Mouse (Mus musculus): ENCODE measurements around the gene Ccdc189. TPM values are rescaled to one million over a fixed set of nuclear protein-coding genes. Genes with fewer than 3 reads are reported as not detected.

Gene Ccdc189
- polyA plus RNA-seq, 1 experiment from 2014 or later, result 12.2 TPM

DNA sequence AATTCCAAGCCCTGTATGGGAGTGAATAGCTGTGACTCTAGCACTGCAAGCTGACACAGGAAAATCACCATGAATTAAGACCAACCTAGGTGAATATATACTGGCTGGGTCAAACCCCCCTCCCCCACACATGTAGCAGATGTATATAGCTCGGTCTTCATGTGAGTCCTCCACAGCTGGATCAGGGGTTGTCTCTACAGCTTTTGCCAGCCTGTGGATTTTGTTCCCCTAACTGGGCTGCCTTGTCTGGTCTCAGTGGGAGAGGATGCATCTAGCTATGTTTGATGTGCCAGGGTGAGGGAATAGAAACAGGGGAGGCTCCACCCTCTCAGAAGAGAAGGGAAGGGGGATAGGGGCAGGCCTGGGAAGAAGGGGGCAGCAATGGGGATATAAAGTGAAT, 27.9 kb upstream of the Ccdc189 start:
- H3K4me1 ChIP-seq (ENCODE audit: control insufficient read depth, insufficient read depth, low read length), result peaks cover 2% of the 10 kb centered on the region; the same call in 1 of the 2 replicates
- H3K4me3 ChIP-seq (ENCODE audit: low read depth, low read length), result no peak overlapping the region
- H3K4me2 ChIP-seq (ENCODE audit: low read depth), result peak overlapping the region; percentile 71; the same call in 1 of the 2 replicates
- DNase-seq (ENCODE audit: low spot score) (no peak), ATAC-seq (ENCODE audit: insufficient read depth, low FRiP score, low TSS enrichment) (no peak)
- WGBS, result 83% methylated on average over 1 of the region's 1 CpGs
- no peaks in the 10 kb centered on the region for H3K27me3 ChIP-seq (ENCODE audit: control insufficient read depth, insufficient read depth, low read length)
- H3K9me3 ChIP-seq (ENCODE audit: control insufficient read depth, low read length), result no peaks in the 10 kb centered on the region
- H3K9ac ChIP-seq (ENCODE audit: low read length), result no peak overlapping the region
- H3K36me3 ChIP-seq (ENCODE audit: control insufficient read depth, insufficient read depth, low read length), result peaks cover 11% of the 10 kb centered on the region
- no peak overlapping the region for H3K27ac ChIP-seq (ENCODE audit: low read depth, low read length)

DNA sequence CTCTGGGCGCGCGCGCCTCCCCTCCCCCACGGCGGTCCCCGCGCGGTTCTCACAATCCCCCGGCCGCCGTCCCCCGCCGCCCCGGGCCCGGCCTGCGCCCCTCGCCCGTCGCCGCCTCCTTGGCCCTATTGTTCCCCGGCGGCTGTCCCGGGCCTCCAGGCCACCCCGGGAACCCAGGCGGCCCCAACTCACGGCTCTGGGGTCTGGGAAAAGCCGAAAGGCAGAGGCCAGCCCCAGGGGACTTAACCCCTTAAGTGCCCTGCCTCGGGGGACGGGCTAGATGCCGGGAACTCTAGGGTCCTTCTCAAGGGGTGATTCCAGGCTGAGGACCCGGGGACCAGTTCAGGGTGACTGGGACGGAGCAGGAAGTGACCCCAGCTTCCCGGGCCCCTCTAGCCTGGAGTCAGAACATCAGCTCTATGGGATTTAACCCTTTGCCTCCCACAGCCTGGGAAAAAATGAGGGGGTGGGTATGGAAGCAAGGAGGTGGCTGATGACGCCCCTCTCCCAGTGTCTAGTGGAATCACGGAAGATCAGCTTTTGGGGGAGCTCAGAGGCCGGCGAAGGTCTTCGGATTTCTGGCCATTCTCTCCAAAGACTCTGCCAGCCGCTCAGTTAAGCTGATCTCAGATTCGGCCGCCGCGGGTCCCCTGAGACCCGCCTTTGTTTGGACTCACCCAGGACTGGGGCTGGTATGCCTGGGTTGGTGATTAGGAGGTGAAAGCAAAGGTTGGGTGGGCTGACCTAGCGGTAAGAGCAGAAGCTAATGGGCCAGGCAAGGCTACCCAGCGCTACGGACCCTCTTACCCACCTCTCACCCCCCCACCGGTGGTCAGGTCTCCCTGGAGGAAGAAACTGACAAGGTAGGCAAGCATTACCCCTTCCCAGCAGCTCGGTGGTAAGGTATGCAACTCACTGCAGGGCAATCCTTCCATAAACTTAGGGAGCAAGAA, 26.8 kb upstream of the Ccdc189 start, which contains the start of gene Zfp629:
TSS of gene Zfp629 (minus strand) at position 907 of the 953 bp plus-strand sequence.
- Histone ChIP-seq H3K4me1 (ENCODE audit: control insufficient read depth, insufficient read depth, low read length) (peaks cover 2% of the 10 kb centered on the region; the same call in 1 of the 2 replicates), H3K27ac (ENCODE audit: low read depth, low read length) (peak within 1 kb of the TSS; percentile 71), H3K9ac (ENCODE audit: low read length) (peak within 1 kb of the TSS; percentile 88), H3K27me3 (ENCODE audit: control insufficient read depth, insufficient read depth, low read length) (no peaks in the 10 kb centered on the region), H3K4me3 (ENCODE audit: low read depth, low read length) (peak within 1 kb of the TSS; percentile 85), H3K4me2 (ENCODE audit: low read depth) (peak within 1 kb of the TSS; percentile 71), H3K9me3 (ENCODE audit: control insufficient read depth, low read length) (no peaks in the 10 kb centered on the region), H3K36me3 (ENCODE audit: control insufficient read depth, insufficient read depth, low read length) (peaks cover 23% of the 10 kb centered on the region)
- peak; percentile 94 for ATAC-seq (ENCODE audit: insufficient read depth, low FRiP score, low TSS enrichment)
- WGBS, result under 1% methylated on average over 33 of the region's 50 CpGs
- DNase-seq (ENCODE audit: low spot score), result peak; percentile 87

GRCm38 (mm10) chr7:127614511-127614890, 26.1 kb upstream of the Ccdc189 start:
- ATAC-seq (ENCODE audit: insufficient read depth, low FRiP score, low TSS enrichment) (peak; percentile 11; the same call in 1 of the 2 replicates), DNase-seq (ENCODE audit: low spot score) (peak; percentile 54)
- Histone ChIP-seq H3K9ac (ENCODE audit: low read length) (peak overlapping the region; percentile 88), H3K4me2 (ENCODE audit: low read depth) (peak overlapping the region; percentile 71), H3K27me3 (ENCODE audit: control insufficient read depth, insufficient read depth, low read length) (no peaks in the 10 kb centered on the region), H3K4me1 (ENCODE audit: control insufficient read depth, insufficient read depth, low read length) (peaks cover 2% of the 10 kb centered on the region; the same call in 1 of the 2 replicates), H3K4me3 (ENCODE audit: low read depth, low read length) (peak overlapping the region; percentile 85), H3K27ac (ENCODE audit: low read depth, low read length) (peak overlapping the region; percentile 71), H3K9me3 (ENCODE audit: control insufficient read depth, low read length) (no peaks in the 10 kb centered on the region), H3K36me3 (ENCODE audit: control insufficient read depth, insufficient read depth, low read length) (peaks cover 28% of the 10 kb centered on the region)
- 0% methylated on average over 28 of the region's 44 CpGs for WGBS

GRCm38 (mm10) chr7:127614091-127614490, 25.7 kb upstream of the Ccdc189 start:
- Histone ChIP-seq H3K4me2 (ENCODE audit: low read depth) (peak overlapping the region; percentile 71), H3K36me3 (ENCODE audit: control insufficient read depth, insufficient read depth, low read length) (peaks cover 28% of the 10 kb centered on the region), H3K9ac (ENCODE audit: low read length) (peak overlapping the region; percentile 88), H3K27me3 (ENCODE audit: control insufficient read depth, insufficient read depth, low read length) (no peaks in the 10 kb centered on the region), H3K27ac (ENCODE audit: low read depth, low read length) (no peak overlapping the region), H3K4me1 (ENCODE audit: control insufficient read depth, insufficient read depth, low read length) (peaks cover 2% of the 10 kb centered on the region; the same call in 1 of the 2 replicates), H3K9me3 (ENCODE audit: control insufficient read depth, low read length) (no peaks in the 10 kb centered on the region), H3K4me3 (ENCODE audit: low read depth, low read length) (peak overlapping the region; percentile 85)
- no peak for ATAC-seq (ENCODE audit: insufficient read depth, low FRiP score, low TSS enrichment)
- WGBS, result 27% methylated on average over 8 of the region's 8 CpGs
- DNase-seq (ENCODE audit: low spot score), result no peak

DNA sequence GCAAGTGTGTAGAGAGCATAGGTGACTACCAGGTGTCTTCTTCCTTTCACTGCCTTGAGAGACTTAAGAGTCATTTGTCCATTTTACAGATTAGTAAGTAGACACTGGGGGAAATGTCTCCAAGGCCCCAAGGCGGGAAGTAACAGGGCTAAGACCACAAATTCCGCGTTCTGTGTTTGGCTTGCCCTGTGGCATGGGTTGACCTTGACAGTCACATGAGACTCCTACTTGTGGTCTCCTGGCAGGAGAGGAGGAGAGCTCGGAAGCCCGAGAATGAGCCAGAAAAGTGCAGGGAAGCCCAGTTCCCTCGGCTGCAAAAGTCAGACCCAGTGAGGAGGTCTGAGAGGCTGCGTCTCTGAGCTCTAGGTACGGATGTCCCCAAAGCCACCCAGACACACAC, 25.1 kb upstream of the Ccdc189 start:
- WGBS, result 87% methylated on average over 8 of the region's 8 CpGs
- DNase-seq (ENCODE audit: low spot score), result no peak

GRCm38 (mm10) chr7:127611561-127611960, 23.2 kb upstream of the Ccdc189 start:
- no peak for DNase-seq (ENCODE audit: low spot score)
- H3K36me3 ChIP-seq (ENCODE audit: control insufficient read depth, insufficient read depth, low read length), result peaks cover 28% of the 10 kb centered on the region
- H3K4me3 ChIP-seq (ENCODE audit: low read depth, low read length), result no peak overlapping the region
- H3K4me2 ChIP-seq (ENCODE audit: low read depth), result no peak overlapping the region
- H3K9me3 ChIP-seq (ENCODE audit: control insufficient read depth, low read length), result no peaks in the 10 kb centered on the region
- peaks cover 2% of the 10 kb centered on the region; the same call in 1 of the 2 replicates for H3K4me1 ChIP-seq (ENCODE audit: control insufficient read depth, insufficient read depth, low read length)
- H3K9ac ChIP-seq (ENCODE audit: low read length), result no peak overlapping the region
- no peaks in the 10 kb centered on the region for H3K27me3 ChIP-seq (ENCODE audit: control insufficient read depth, insufficient read depth, low read length)
- no peak for ATAC-seq (ENCODE audit: insufficient read depth, low FRiP score, low TSS enrichment)
- no peak overlapping the region for H3K27ac ChIP-seq (ENCODE audit: low read depth, low read length)
- WGBS, result 97% methylated on average over 26 of the region's 26 CpGs

More for the DNA sequence above, 25.1 kb upstream of the Ccdc189 start:
- no peak overlapping the region for H3K27ac ChIP-seq (ENCODE audit: low read depth, low read length)
- H3K4me2 ChIP-seq (ENCODE audit: low read depth), result peak overlapping the region; percentile 71; the same call in 1 of the 2 replicates
- no peak for ATAC-seq (ENCODE audit: insufficient read depth, low FRiP score, low TSS enrichment)
- no peaks in the 10 kb centered on the region for H3K27me3 ChIP-seq (ENCODE audit: control insufficient read depth, insufficient read depth, low read length)
- no peak overlapping the region for H3K9ac ChIP-seq (ENCODE audit: low read length)
- peaks cover 2% of the 10 kb centered on the region; the same call in 1 of the 2 replicates for H3K4me1 ChIP-seq (ENCODE audit: control insufficient read depth, insufficient read depth, low read length)
- H3K36me3 ChIP-seq (ENCODE audit: control insufficient read depth, insufficient read depth, low read length), result peaks cover 28% of the 10 kb centered on the region
- no peaks in the 10 kb centered on the region for H3K9me3 ChIP-seq (ENCODE audit: control insufficient read depth, low read length)
- peak overlapping the region; percentile 85; the same call in 1 of the 2 replicates for H3K4me3 ChIP-seq (ENCODE audit: low read depth, low read length)

DNA sequence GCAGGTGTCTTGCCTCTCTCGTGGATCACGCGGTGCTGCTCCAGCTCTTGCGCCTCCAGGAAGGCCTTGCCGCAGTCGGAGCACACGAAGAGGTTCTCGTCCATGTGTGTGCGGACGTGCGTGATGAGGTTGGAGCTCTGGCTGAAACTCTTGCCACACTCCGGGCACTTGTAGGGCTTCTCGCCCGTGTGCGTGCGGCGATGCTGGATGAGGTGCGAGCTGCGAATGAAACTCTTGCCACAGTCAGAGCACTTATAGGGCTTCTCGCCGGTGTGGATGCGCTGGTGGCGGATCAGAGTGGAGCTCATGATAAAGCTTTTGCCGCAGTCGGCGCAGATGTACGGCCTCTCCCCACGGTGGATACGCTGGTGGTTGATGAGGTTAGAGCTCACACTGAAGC, 22.6 kb upstream of the Ccdc189 start:
- H3K9me3 ChIP-seq (ENCODE audit: control insufficient read depth, low read length), result no peaks in the 10 kb centered on the region
- H3K4me1 ChIP-seq (ENCODE audit: control insufficient read depth, insufficient read depth, low read length), result no peaks in the 10 kb centered on the region; the same call in 1 of the 2 replicates
- no peak overlapping the region for H3K9ac ChIP-seq (ENCODE audit: low read length)
- H3K27me3 ChIP-seq (ENCODE audit: control insufficient read depth, insufficient read depth, low read length), result no peaks in the 10 kb centered on the region
- no peak overlapping the region for H3K4me2 ChIP-seq (ENCODE audit: low read depth)
- no peak for ATAC-seq (ENCODE audit: insufficient read depth, low FRiP score, low TSS enrichment)
- H3K36me3 ChIP-seq (ENCODE audit: control insufficient read depth, insufficient read depth, low read length), result peaks cover 28% of the 10 kb centered on the region
- H3K27ac ChIP-seq (ENCODE audit: low read depth, low read length), result no peak overlapping the region
- WGBS, result 96% methylated on average over 29 of the region's 29 CpGs
- DNase-seq (ENCODE audit: low spot score), result no peak
- no peak overlapping the region for H3K4me3 ChIP-seq (ENCODE audit: low read depth, low read length)

DNA sequence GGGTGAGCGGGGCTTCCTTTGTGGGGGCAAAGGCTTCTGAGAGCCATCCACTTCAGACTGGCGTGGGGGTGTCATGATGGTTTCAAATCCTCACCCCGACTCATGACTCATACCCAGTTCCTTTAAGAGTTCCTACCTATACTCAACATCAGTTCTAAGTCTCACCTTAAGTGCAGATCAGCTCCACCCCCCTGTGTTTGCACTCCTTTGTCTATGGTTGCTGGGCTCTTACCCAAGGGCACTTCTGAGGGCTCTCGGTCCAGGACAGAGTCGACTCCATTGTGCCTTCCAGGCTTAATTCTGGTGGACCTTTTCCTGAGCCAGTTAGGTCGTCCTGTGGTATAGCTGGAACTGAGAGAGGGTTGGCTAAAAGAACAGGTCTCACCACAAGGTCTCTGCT, 18.8 kb upstream of the Ccdc189 start:
- H3K4me3 ChIP-seq (ENCODE audit: low read depth, low read length), result no peak overlapping the region
- DNase-seq (ENCODE audit: low spot score), result no peak
- no peak overlapping the region for H3K4me2 ChIP-seq (ENCODE audit: low read depth)
- 90% methylated on average over 6 of the region's 6 CpGs for WGBS
- H3K4me1 ChIP-seq (ENCODE audit: control insufficient read depth, insufficient read depth, low read length), result no peaks in the 10 kb centered on the region
- peaks cover 31% of the 10 kb centered on the region for H3K36me3 ChIP-seq (ENCODE audit: control insufficient read depth, insufficient read depth, low read length)
- H3K27me3 ChIP-seq (ENCODE audit: control insufficient read depth, insufficient read depth, low read length), result no peaks in the 10 kb centered on the region
- H3K9ac ChIP-seq (ENCODE audit: low read length), result no peak overlapping the region
- no peaks in the 10 kb centered on the region for H3K9me3 ChIP-seq (ENCODE audit: control insufficient read depth, low read length)
- ATAC-seq (ENCODE audit: insufficient read depth, low FRiP score, low TSS enrichment), result no peak
- H3K27ac ChIP-seq (ENCODE audit: low read depth, low read length), result no peak overlapping the region
